8 mouse cellular contexts compared by ENCODE assay signal in the genomic region with DNA sequence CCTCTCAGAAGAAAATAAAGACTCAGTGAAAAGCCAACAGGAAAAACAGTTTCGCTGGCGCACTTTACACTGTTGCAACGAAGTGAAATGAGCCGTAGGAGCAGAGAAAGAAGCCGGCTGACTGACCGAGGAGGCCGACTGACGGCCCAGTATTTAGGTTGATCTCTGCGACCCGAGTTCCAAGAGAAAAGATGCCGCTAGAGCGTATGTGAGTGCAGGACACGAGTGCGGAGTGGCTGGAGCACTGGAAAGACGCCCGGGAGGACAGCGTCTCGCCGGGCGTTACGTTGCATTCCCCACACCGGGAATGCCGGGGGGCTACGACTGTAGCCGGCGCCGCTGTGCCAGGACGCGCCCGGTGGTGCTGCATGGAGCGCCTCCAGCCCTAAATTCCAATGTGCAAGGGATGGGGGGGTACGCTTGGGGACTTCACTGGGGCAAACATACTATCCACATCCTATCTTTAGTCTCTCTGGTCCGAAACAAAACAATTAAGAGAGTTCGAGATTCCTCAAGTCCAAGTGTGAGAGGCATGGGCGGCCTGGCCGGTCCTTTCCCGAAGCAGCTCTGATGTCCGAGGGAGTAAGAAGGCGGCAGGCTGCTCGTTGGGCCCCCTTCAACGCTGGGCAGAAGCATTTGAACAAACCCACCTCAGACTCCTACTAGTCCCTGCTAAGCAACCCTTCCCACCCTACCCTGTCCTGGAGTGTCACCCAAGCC. TPM values are rescaled to one million over a fixed set of nuclear protein-coding genes. Genes with fewer than 3 reads are reported as not detected.
DNase-seq lines count a peak whose midpoint lies in the region; ATAC-seq and TF ChIP-seq lines count a peak whose summit lies in the region.

No protein-coding gene starts in this region.

- peak; percentile 31 for DNase-seq in kidney, adult 11 months
- DNase-seq in kidney, adult 9 months, result no peak
- DNase-seq in heart, postnatal 0 days (ENCODE audit: low spot score), result peak; percentile 26
- DNase-seq in limb, embryonic 11.5 days (ENCODE audit: low spot score), result no peak
- DNase-seq in midbrain, embryonic 14.5 days, result peak; percentile 72
- DNase-seq in right cerebral cortex, postnatal 14 days, result no peak

- peak overlapping the region; percentile 62 for H3K9ac ChIP-seq in heart, postnatal 0 days (replicated peaks; ENCODE audit: low read depth, low read length)
- H3K9ac ChIP-seq in limb, embryonic 11.5 days (ENCODE audit: low read length), result peak overlapping the region; percentile 98
- H3K9ac ChIP-seq in midbrain, embryonic 14.5 days (replicated peaks; ENCODE audit: low read length), result peak overlapping the region; percentile 59

- H3K4me2 ChIP-seq in heart, postnatal 0 days (ENCODE audit: low read depth, low read length), result peak overlapping the region; percentile 83
- peak overlapping the region; percentile 90 for H3K4me2 ChIP-seq in limb, embryonic 11.5 days (ENCODE audit: low read depth, severe bottlenecking)
- peak overlapping the region; percentile 76 for H3K4me2 ChIP-seq in midbrain, embryonic 14.5 days (ENCODE audit: low read length)

- no peaks in the 10 kb centered on the region for H3K9me3 ChIP-seq in heart, postnatal 0 days (replicated peaks; ENCODE audit: control insufficient read depth, low read length)
- no peaks in the 10 kb centered on the region for H3K9me3 ChIP-seq in limb, embryonic 11.5 days (ENCODE audit: control insufficient read depth, low read length)
- H3K9me3 ChIP-seq in midbrain, embryonic 14.5 days (ENCODE audit: control insufficient read depth, low read length), result no peaks in the 10 kb centered on the region

- peaks cover 77% of the 10 kb centered on the region for H3K27me3 ChIP-seq in heart, postnatal 0 days (ENCODE audit: control insufficient read depth, insufficient read depth, low read length)
- H3K27me3 ChIP-seq in limb, embryonic 11.5 days (ENCODE audit: control insufficient read depth, insufficient read depth, low read length), result no peaks in the 10 kb centered on the region
- H3K27me3 ChIP-seq in midbrain, embryonic 14.5 days (ENCODE audit: control insufficient read depth, insufficient read depth, low read length), result peaks cover 52% of the 10 kb centered on the region

- TF ChIP-seq CTCF in heart, postnatal 0 days (IDR thresholded peaks at IDR 0.05; ENCODE audit: low read depth), result no peak

- H3K4me3 ChIP-seq in brown adipose tissue, adult 24 weeks (ENCODE audit: insufficient read depth, low read depth, low read length), result peak overlapping the region; percentile 86
- peak overlapping the region; percentile 51 for H3K4me3 ChIP-seq in heart, postnatal 0 days (ENCODE audit: low read depth, low read length)
- peak overlapping the region; percentile 77 for H3K4me3 ChIP-seq in limb, embryonic 11.5 days (ENCODE audit: low read depth, low read length)
- H3K4me3 ChIP-seq in midbrain, embryonic 14.5 days (replicated peaks; ENCODE audit: low read depth, low read length), result peak overlapping the region; percentile 54

- TF ChIP-seq EP300 in heart, postnatal 0 days (IDR thresholded peaks at IDR 0.05; ENCODE audit: low read depth), result no peak

- no peaks in the 10 kb centered on the region for H3K36me3 ChIP-seq in heart, postnatal 0 days (replicated peaks; ENCODE audit: control insufficient read depth, insufficient read depth, low read length)
- no peaks in the 10 kb centered on the region for H3K36me3 ChIP-seq in limb, embryonic 11.5 days (ENCODE audit: control insufficient read depth, insufficient read depth, low read length)
- H3K36me3 ChIP-seq in midbrain, embryonic 14.5 days (ENCODE audit: control insufficient read depth, insufficient read depth, low read length), result no peaks in the 10 kb centered on the region

- peaks cover 9% of the 10 kb centered on the region; the same call in 1 of the 2 replicates for H3K4me1 ChIP-seq in brown adipose tissue, adult 24 weeks (ENCODE audit: control insufficient read depth, insufficient read depth, insufficient read length, low read length)
- H3K4me1 ChIP-seq in heart, postnatal 0 days (ENCODE audit: control insufficient read depth, insufficient read depth), result no peaks in the 10 kb centered on the region
- peaks cover 47% of the 10 kb centered on the region for H3K4me1 ChIP-seq in limb, embryonic 11.5 days (ENCODE audit: control insufficient read depth, insufficient read depth, low read length)
- H3K4me1 ChIP-seq in midbrain, embryonic 14.5 days (ENCODE audit: control insufficient read depth, insufficient read depth, low read length), result peaks cover 15% of the 10 kb centered on the region; the same call in 1 of the 2 replicates

- under 1% methylated on average over 41 of the region's 41 CpGs for WGBS in heart, postnatal 0 days
- under 1% methylated on average over 41 of the region's 41 CpGs for WGBS in limb, embryonic 11.5 days
- under 1% methylated on average over 41 of the region's 41 CpGs for WGBS in midbrain, embryonic 14.5 days

- peak; percentile 9; the same call in 1 of the 2 replicates for ATAC-seq in heart, postnatal 0 days (ENCODE audit: insufficient read depth, low read depth)
- ATAC-seq in limb, embryonic 11.5 days (ENCODE audit: insufficient number of reproducible peaks, low FRiP score, low TSS enrichment, low read depth), result no peak
- peak; percentile 32; the same call in 1 of the 2 replicates for ATAC-seq in midbrain, embryonic 14.5 days (ENCODE audit: low FRiP score, low TSS enrichment)
- no peak for ATAC-seq in cerebellum, adult (ENCODE audit: insufficient number of reproducible peaks, low FRiP score, low TSS enrichment)

- H3K27ac ChIP-seq in brown adipose tissue, adult 24 weeks (replicated peaks; ENCODE audit: low read depth, low read length), result peak overlapping the region; percentile 88
- H3K27ac ChIP-seq in heart, postnatal 0 days (ENCODE audit: low read depth), result peak overlapping the region; percentile 88
- peak overlapping the region; percentile 100 for H3K27ac ChIP-seq in limb, embryonic 11.5 days (replicated peaks; ENCODE audit: low read depth, low read length)
- peak overlapping the region; percentile 66 for H3K27ac ChIP-seq in midbrain, embryonic 14.5 days (replicated peaks; ENCODE audit: low read depth, low read length)

RNA-seq across cellular contexts. Expression of a gene that starts 40.1 kb away (rescaled TPM):
- 6.1 and 9.2 TPM in 2 replicates for polyA plus RNA-seq in brown adipose tissue, adult 24 weeks (2012; ENCODE audit: insufficient read depth, insufficient read length, missing spikeins)
- 18.9 and 29.6 TPM in 2 replicates for total RNA-seq in heart, postnatal 0 days (2014; rRNA removed; ENCODE audit: low replicate concordance)
- polyA plus RNA-seq in heart, postnatal 0 days (2015; fragmentation: Nextera tagmentation; extraction: Ambion mirVana), result 8.4 and 8.5 TPM in 2 replicates
- polyA plus RNA-seq in limb, embryonic 11.5 days (2014; fragmentation: Nextera tagmentation; extraction: Ambion mirVana), result 218 and 228 TPM in 2 replicates
- 4.6 and 10.1 TPM in 2 replicates for polyA plus RNA-seq in midbrain, embryonic 14.5 days (2014; fragmentation: Nextera tagmentation; extraction: Ambion mirVana)

Comparison
In these comparisons a context has a peak if more than half of its experiments do, and no peak if none do; other contexts are left out.
1. DNase-seq: peak in kidney, adult 11 months (single experiment), heart, postnatal 0 days (single experiment) and midbrain, embryonic 14.5 days (single experiment); none in kidney, adult 9 months (single experiment), limb, embryonic 11.5 days (single experiment) and right cerebral cortex, postnatal 14 days (single experiment).
2. ATAC-seq: peak in heart, postnatal 0 days (single experiment) and midbrain, embryonic 14.5 days (single experiment); none in limb, embryonic 11.5 days (single experiment) and cerebellum, adult (single experiment).
3. RNA of a gene that starts 40.1 kb away (polyA plus RNA-seq): 218 to 228 TPM in limb, embryonic 11.5 days; 4.6 to 10.1 TPM in midbrain, embryonic 14.5 days, 6.1 to 9.2 TPM in brown adipose tissue, adult 24 weeks and 8.4 to 8.5 TPM in heart, postnatal 0 days; every median in the first group is over 10 times any median in the second.
4. Peak in every context shown above with its lines, with median percentiles within 50 percentile points of each other: H3K27ac ChIP-seq, H3K4me3 ChIP-seq, H3K4me2 ChIP-seq and H3K9ac ChIP-seq.